Mouse (Mus musculus) left cerebral cortex, postnatal 25 days (tissue): Measurements from ENCODE around the gene Calml4. TPM values are rescaled to one million over a fixed set of nuclear protein-coding genes. Genes with fewer than 3 reads are reported as not detected.
A peak's percentile ranks its signal among the peaks of the same experiment; 100 is the strongest.
"Not testable (repeated sequence)": the region's sequence is repeated elsewhere in the genome, so short reads cannot be mapped to it uniquely, and the experiment has no call there.

Experiments
- DNase-seq, 2 experiments: peaks; one replicate each; pipeline ENCODE4 v3.0.0; 2022; ENCODE audit warnings: low spot score in 2 of 2, mixed read lengths in 1 of 2
- intact Hi-C: fragments of 180-260 bp; cut with DNase I; formaldehyde crosslinking; loops from one replicate; pipeline ENCODE4 v1.15.1; 2025
- total RNA-seq, 2 experiments: library from RNA; stranded (reverse); gene quantifications; 2 replicates each; pipeline ENCODE4 v1.2.3; 2021

The Calml4 gene
- 1 to 10 TPM; 1.4 to 2.7 TPM for total RNA-seq

GRCm38 (mm10) chr9:62857719-62858261 is at the start of gene Calml4:
TSS of gene Calml4 (plus strand) at chr9:62858080.
- DNase-seq = no peak
- intact Hi-C loops = no loop called here

- no peak for DNase-seq
- intact Hi-C loops = no loop called here
These were observed 47.8 kb upstream of the Calml4 start for GRCm38 (mm10) chr9:62810095-62810494.

GRCm38 (mm10) chr9:62810543-62811515 is 47.1 kb upstream of the Calml4 start:
- intact Hi-C loops = no loop called here
- DNase-seq = peak; percentile 39 to 42

- intact Hi-C loops = no loop called here
- peak; percentile 90 to 93 for DNase-seq
These were observed 46.3 kb upstream of the Calml4 start, which contains the start of gene Fem1b for GRCm38 (mm10) chr9:62811516-62812121. TSS of gene Fem1b (minus strand) at chr9:62811934.

GRCm38 (mm10) chr9:62812216-62813049 is 45.4 kb upstream of the Calml4 start:
- no peak for DNase-seq
- intact Hi-C loops = no loop called here

GRCm38 (mm10) chr9:62814751-62815150 is 43.1 kb upstream of the Calml4 start:
- DNase-seq = no peak
- intact Hi-C loops = no loop called here

- DNase-seq = no peak
- intact Hi-C loops = no loop called here
These were observed 41.4 kb upstream of the Calml4 start for GRCm38 (mm10) chr9:62816323-62817098.

GRCm38 (mm10) chr9:62817099-62817571 is 40.7 kb upstream of the Calml4 start:
- peak; percentile 37 to 72 for DNase-seq
- intact Hi-C loops = no loop called here

GRCm38 (mm10) chr9:62817828-62818614 is 39.9 kb upstream of the Calml4 start:
- intact Hi-C loops = no loop called here
- DNase-seq = no peak

- DNase-seq = no peak
- intact Hi-C loops = no loop called here
These were observed 38.4 kb upstream of the Calml4 start for GRCm38 (mm10) chr9:62819494-62819893.

GRCm38 (mm10) chr9:62819910-62820309 is 38.0 kb upstream of the Calml4 start:
- DNase-seq, intact Hi-C loops: not testable (repeated sequence)

- no peak for DNase-seq
- intact Hi-C loops = no loop called here
These were observed 37.1 kb upstream of the Calml4 start for GRCm38 (mm10) chr9:62820829-62821228.

- no peak for DNase-seq
- intact Hi-C loops = no loop called here
These were observed 36.1 kb upstream of the Calml4 start for GRCm38 (mm10) chr9:62821811-62822210.

- intact Hi-C loops = loop anchor here (2.0 kb wide), 1 partner anchor 541 kb away; no protein-coding TSS in a partner anchor
- no peak for DNase-seq
These were observed 32.0 kb upstream of the Calml4 start for GRCm38 (mm10) chr9:62825791-62826393.

- no peak for DNase-seq
- intact Hi-C loops = loop anchor here (2.0 kb wide), 1 partner anchor 542 kb away; no protein-coding TSS in a partner anchor
These were observed 31.4 kb upstream of the Calml4 start for GRCm38 (mm10) chr9:62826456-62826855.

- intact Hi-C loops = loop anchor here (2.0 kb wide), 2 partner anchors 45 to 543 kb away; no protein-coding TSS in a partner anchor
- DNase-seq = peak; percentile 28 to 60
These were observed 29.8 kb upstream of the Calml4 start for GRCm38 (mm10) chr9:62827939-62828652.

- intact Hi-C loops = loop anchor here (2.0 kb wide), 1 partner anchor 46 kb away; no protein-coding TSS in a partner anchor
- DNase-seq = peak; percentile 92 to 97
These were observed 29.2 kb upstream of the Calml4 start for GRCm38 (mm10) chr9:62828662-62829086.
